Mouse (Mus musculus) thymus, adult 2 months (tissue): Measurements from ENCODE around the gene Was. TPM values are rescaled to one million over a fixed set of nuclear protein-coding genes. Genes with fewer than 3 reads are reported as not detected.
"Not testable (repeated sequence)": the region's sequence is repeated elsewhere in the genome, so short reads cannot be mapped to it uniquely, and the experiment has no call there.

Experiments
- DNase-seq: peaks from one replicate; pipeline ENCODE4 v3.0.0; 2021
- H3K27ac ChIP-seq: fragments of 200-500 bp; 2 replicates; pipeline ENCODE4 v1.5.1; 2012; ENCODE audit warnings: low read length, control low read depth; ENCODE audit not compliant: control insufficient read depth, insufficient read depth
- H3K27me3 ChIP-seq: fragments of 200-500 bp; 2 replicates; pipeline ENCODE4 v1.6.1; 2012; ENCODE audit warnings: mild to moderate bottlenecking, low read length, moderate library complexity, mixed read lengths; ENCODE audit not compliant: control insufficient read depth, insufficient read depth
- H3K36me3 ChIP-seq: fragments of 200-500 bp; 2 replicates; pipeline ENCODE4 v1.6.1; 2012; ENCODE audit warnings: mild to moderate bottlenecking, low read length, moderate library complexity; ENCODE audit not compliant: control insufficient read depth, insufficient read depth
- H3K4me1 ChIP-seq: fragments of 200-500 bp; replicated peaks from 2 replicates; pipeline ENCODE4 v1.6.1; 2012; ENCODE audit warnings: low read length; ENCODE audit not compliant: control insufficient read depth, insufficient read depth
- H3K4me3 ChIP-seq: fragments of 200-500 bp; 2 replicates; pipeline ENCODE4 v1.5.1; 2012; ENCODE audit warnings: mild to moderate bottlenecking, low read length, control low read depth, moderate library complexity; ENCODE audit not compliant: control insufficient read depth, insufficient read depth
- CTCF ChIP-seq: fragments of 200-500 bp; IDR thresholded peaks from 2 replicates; pipeline ENCODE4 v1.5.1; 2012; ENCODE audit warnings: mild to moderate bottlenecking, control low read depth, low read length, moderate library complexity, borderline replicate concordance; ENCODE audit not compliant: control insufficient read depth, poor library complexity, insufficient read depth; ENCODE audit errors: extremely low read depth
- POLR2A ChIP-seq: fragments of 200-500 bp; IDR thresholded peaks from 2 replicates; pipeline ENCODE4 v1.6.1; 2012; ENCODE audit warnings: mild to moderate bottlenecking, low read length, control low read depth, moderate library complexity; ENCODE audit not compliant: control insufficient read depth, poor library complexity, insufficient read depth; ENCODE audit errors: extremely low read depth
- WGBS: fragments of 180-500 bp; shearing (Covaris S2); methylation state at CpG from one replicate; pipeline ENCODE4 v1.1.7; 2018; 5-methylcytosine and 5-hydroxymethylcytosine counted together
- polyA plus RNA-seq: library from polyadenylated mRNA; depleted of rRNA; stranded (reverse); fragments of >200 nt; gene quantifications from 2 replicates; pipeline ENCODE4 v1.2.3, GENCODE M21; 2012

The Was gene
- polyA plus RNA-seq, 1 experiment = 88.5 TPM

- 0 out of 2 replicates have a peak overlapping the region, but pooled peaks have one; percentile 54 for H3K27ac ChIP-seq
- DNase-seq = peak; percentile 93
- H3K4me3 ChIP-seq = peak overlapping the region; percentile 41
- no peak for TF ChIP-seq CTCF
- TF ChIP-seq POLR2A = no peak
- H3K4me1 ChIP-seq = peaks cover 6% of the 10 kb centered on the region
- WGBS = under 1% methylated on average over 19 of the region's 19 CpGs
- H3K27me3 ChIP-seq = no peaks in the 10 kb centered on the region
- H3K36me3 ChIP-seq = no peaks in the 10 kb centered on the region
Measured at GRCm38 (mm10) chrX:8096787-8097242, 6.5 kb upstream of the Was start.

GRCm38 (mm10) chrX:8096068-8096786 lies 5.9 kb upstream of the Was start:
- not testable (repeated sequence) for H3K27me3 ChIP-seq, H3K27ac ChIP-seq, H3K36me3 ChIP-seq, H3K4me1 ChIP-seq
- DNase-seq = peak; percentile 81
- WGBS = 12% methylated on average over 3 of the region's 48 CpGs
- peak overlapping the region; percentile 41 for H3K4me3 ChIP-seq

- TF ChIP-seq CTCF (no peak), POLR2A (no peak)
- Histone ChIP-seq H3K27me3 (no peaks in the 10 kb centered on the region), H3K27ac (no peak overlapping the region), H3K4me1 (peaks cover 8% of the 10 kb centered on the region), H3K4me3 (no peak overlapping the region), H3K36me3 (no peaks in the 10 kb centered on the region)
- WGBS = 67% methylated on average over 10 of the region's 10 CpGs
- no peak for DNase-seq
Measured at GRCm38 (mm10) chrX:8095546-8095945, 5.2 kb upstream of the Was start.

GRCm38 (mm10) chrX:8090954-8091347 lies 653 bp upstream of the Was start:
- peaks cover 16% of the 10 kb centered on the region for H3K4me1 ChIP-seq
- H3K36me3 ChIP-seq, H3K27me3 ChIP-seq, DNase-seq: not testable (repeated sequence)
- H3K4me3 ChIP-seq = peak overlapping the region; percentile 95
- H3K27ac ChIP-seq = peak overlapping the region; percentile 99
- WGBS = 65% methylated on average over 4 of the region's 5 CpGs

- H3K27me3 ChIP-seq = no peaks in the 10 kb centered on the region
- peak overlapping the region; percentile 95 for H3K4me3 ChIP-seq
- no peak overlapping the region for H3K27ac ChIP-seq
- WGBS = 45% methylated on average over 3 of the region's 3 CpGs
- TF ChIP-seq POLR2A (no peak), CTCF (no peak)
- H3K4me1 ChIP-seq = peaks cover 12% of the 10 kb centered on the region
- H3K36me3 ChIP-seq = peaks cover 16% of the 10 kb centered on the region
- DNase-seq = no peak
Measured at GRCm38 (mm10) chrX:8089746-8090145, 552 bp downstream of the Was start.

- H3K36me3 ChIP-seq = peaks cover 25% of the 10 kb centered on the region
- no peak for DNase-seq
- no peak overlapping the region for H3K4me3 ChIP-seq
- H3K27ac ChIP-seq = no peak overlapping the region
- 97% methylated on average over 6 of the region's 8 CpGs for WGBS
- H3K27me3 ChIP-seq = no peaks in the 10 kb centered on the region
- peaks cover 10% of the 10 kb centered on the region for H3K4me1 ChIP-seq
- TF ChIP-seq POLR2A (no peak), CTCF (no peak)
Measured at GRCm38 (mm10) chrX:8085611-8086010, 4.7 kb downstream of the Was start.

GRCm38 (mm10) chrX:8084771-8085259 lies 5.5 kb downstream of the Was start:
- 93% methylated on average over 6 of the region's 6 CpGs for WGBS
- Histone ChIP-seq H3K27me3 (no peaks in the 10 kb centered on the region), H3K4me1 (peaks cover 8% of the 10 kb centered on the region), H3K4me3 (no peak overlapping the region), H3K27ac (no peak overlapping the region), H3K36me3 (peaks cover 25% of the 10 kb centered on the region)
- TF ChIP-seq POLR2A (no peak), CTCF (no peak)
- DNase-seq = no peak
